Mouse (Mus musculus) cerebellum, adult 2 months (tissue): ENCODE results near the gene Tmem184b. TPM values are rescaled to one million over a fixed set of nuclear protein-coding genes. Genes with fewer than 3 reads are reported as not detected.

Source experiments
- DNase-seq, 2 experiments: peaks; one replicate each; pipeline ENCODE4 v3.0.0; 2021
- H3K27ac ChIP-seq: fragments of 200-500 bp; 2 replicates; pipeline ENCODE4 v1.5.1; 2012; ENCODE audit warnings: low read length, control low read depth, inconsistent platforms; ENCODE audit not compliant: insufficient read depth
- H3K27me3 ChIP-seq: fragments of 200-500 bp; 2 replicates; pipeline ENCODE4 v1.6.1; 2012; ENCODE audit warnings: inconsistent platforms, mild to moderate bottlenecking, low read length, moderate library complexity; ENCODE audit not compliant: control insufficient read depth, insufficient read depth
- H3K4me1 ChIP-seq: fragments of 200-500 bp; 2 replicates; pipeline ENCODE4 v1.6.1; 2011; ENCODE audit warnings: low read length; ENCODE audit not compliant: control insufficient read depth, insufficient read depth
- H3K4me3 ChIP-seq: fragments of 200-500 bp; replicated peaks from 2 replicates; pipeline ENCODE3; 2011; ENCODE audit warnings: mild to moderate bottlenecking, low read depth, low read length, control low read depth; ENCODE audit not compliant: insufficient read depth
- CTCF ChIP-seq: fragments of 200-500 bp; IDR thresholded peaks from 2 replicates; pipeline ENCODE4 v1.5.1; 2011; ENCODE audit warnings: low read depth, mild to moderate bottlenecking, control low read depth, low read length, moderate library complexity, borderline replicate concordance; ENCODE audit not compliant: insufficient read depth
- POLR2A ChIP-seq: fragments of 200-500 bp; IDR thresholded peaks from 2 replicates; pipeline ENCODE4 v1.6.1; 2011; ENCODE audit warnings: low read length, control low read depth, borderline replicate concordance; ENCODE audit not compliant: insufficient read depth
- WGBS: fragments of 180-500 bp; shearing (Covaris S2); methylation state at CpG from one replicate; pipeline ENCODE4 v1.1.7; 2018; 5-methylcytosine and 5-hydroxymethylcytosine counted together
- polyA plus RNA-seq: library from polyadenylated mRNA; depleted of rRNA; stranded (reverse); fragments of >200 nt; gene quantifications from 2 replicates; pipeline ENCODE4 v1.2.3, GENCODE M21; 2012; rRNA removed

The Tmem184b gene
- polyA plus RNA-seq, 1 experiment, result 88.5 TPM

DNA sequence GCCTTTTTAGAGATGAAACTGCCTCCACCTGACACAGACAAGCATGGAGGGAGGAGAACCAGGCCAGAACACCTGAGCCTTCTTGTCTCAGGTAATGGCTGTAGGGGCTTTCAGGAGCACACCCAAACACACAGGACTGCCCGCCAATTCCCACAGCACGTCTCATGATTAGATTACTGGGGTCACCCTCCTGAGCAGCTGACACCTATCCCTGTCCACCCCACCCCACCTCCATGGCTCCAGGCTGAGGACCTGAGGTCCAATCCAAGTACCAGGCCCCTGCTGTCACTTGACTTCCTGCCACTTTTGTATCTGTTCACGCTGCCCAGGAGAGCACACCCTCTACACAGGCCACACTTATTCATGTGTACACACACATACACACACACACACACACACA, 77.6 kb downstream of the Tmem184b start:
- Histone ChIP-seq H3K4me3 (no peak overlapping the region), H3K27ac (no peak overlapping the region), H3K27me3 (no peaks in the 10 kb centered on the region), H3K4me1 (peaks cover 7% of the 10 kb centered on the region)
- DNase-seq, result no peak
- TF ChIP-seq POLR2A (no peak), CTCF (no peak)
- WGBS, result 66% methylated on average over 3 of the region's 3 CpGs

DNA sequence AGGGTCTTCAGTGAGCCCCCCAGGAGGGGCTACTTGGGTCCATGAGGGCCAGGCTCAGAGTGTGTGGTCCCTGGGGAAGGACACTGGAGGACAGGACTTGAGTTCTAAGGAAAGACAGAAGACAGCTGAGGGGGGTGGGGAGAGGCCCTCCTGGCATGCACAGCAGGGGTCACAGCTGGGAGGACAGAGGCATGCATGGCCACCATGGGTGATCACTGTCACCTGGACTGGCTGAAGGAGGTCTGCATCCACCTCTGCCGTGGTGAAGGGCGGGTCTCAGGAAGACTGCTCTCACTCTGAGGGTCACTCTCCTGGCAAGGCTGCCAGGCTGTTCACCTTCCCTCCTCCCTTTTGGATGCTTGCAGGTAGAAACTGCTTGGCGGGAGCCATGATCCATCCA, 79.0 kb downstream of the Tmem184b start:
- 93% methylated on average over 3 of the region's 3 CpGs for WGBS
- no peak overlapping the region for H3K27ac ChIP-seq
- TF ChIP-seq CTCF (no peak), POLR2A (no peak)

DNA sequence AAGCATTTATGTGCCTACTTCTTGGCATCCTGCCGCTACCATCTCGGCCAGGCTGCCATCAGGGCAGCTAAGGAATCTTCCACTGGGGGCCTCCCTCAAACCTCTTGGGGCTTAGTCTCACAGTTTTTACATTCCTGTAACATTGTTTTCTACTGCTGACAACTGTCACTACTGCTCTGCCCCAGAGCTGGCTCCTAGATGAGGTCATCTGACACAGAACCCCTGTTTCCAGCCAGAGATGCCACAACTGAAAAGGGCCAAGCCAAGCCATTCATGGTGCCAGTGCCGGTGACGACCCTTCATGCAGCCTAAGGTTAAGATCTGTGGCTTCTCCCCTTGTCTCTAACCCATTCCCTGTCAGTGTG, 79.6 kb downstream of the Tmem184b start:
- Histone ChIP-seq H3K27ac (no peak overlapping the region), H3K4me1 (peaks cover 7% of the 10 kb centered on the region), H3K4me3 (no peak overlapping the region), H3K27me3 (no peaks in the 10 kb centered on the region)
- 52% methylated on average over 4 of the region's 4 CpGs for WGBS
- TF ChIP-seq CTCF (no peak), POLR2A (no peak)
- DNase-seq, result no peak

More for the DNA sequence above, 79.0 kb downstream of the Tmem184b start:
- no peak overlapping the region for H3K4me3 ChIP-seq
- peaks cover 7% of the 10 kb centered on the region for H3K4me1 ChIP-seq
- H3K27me3 ChIP-seq, result no peaks in the 10 kb centered on the region
- DNase-seq, result no peak

DNA sequence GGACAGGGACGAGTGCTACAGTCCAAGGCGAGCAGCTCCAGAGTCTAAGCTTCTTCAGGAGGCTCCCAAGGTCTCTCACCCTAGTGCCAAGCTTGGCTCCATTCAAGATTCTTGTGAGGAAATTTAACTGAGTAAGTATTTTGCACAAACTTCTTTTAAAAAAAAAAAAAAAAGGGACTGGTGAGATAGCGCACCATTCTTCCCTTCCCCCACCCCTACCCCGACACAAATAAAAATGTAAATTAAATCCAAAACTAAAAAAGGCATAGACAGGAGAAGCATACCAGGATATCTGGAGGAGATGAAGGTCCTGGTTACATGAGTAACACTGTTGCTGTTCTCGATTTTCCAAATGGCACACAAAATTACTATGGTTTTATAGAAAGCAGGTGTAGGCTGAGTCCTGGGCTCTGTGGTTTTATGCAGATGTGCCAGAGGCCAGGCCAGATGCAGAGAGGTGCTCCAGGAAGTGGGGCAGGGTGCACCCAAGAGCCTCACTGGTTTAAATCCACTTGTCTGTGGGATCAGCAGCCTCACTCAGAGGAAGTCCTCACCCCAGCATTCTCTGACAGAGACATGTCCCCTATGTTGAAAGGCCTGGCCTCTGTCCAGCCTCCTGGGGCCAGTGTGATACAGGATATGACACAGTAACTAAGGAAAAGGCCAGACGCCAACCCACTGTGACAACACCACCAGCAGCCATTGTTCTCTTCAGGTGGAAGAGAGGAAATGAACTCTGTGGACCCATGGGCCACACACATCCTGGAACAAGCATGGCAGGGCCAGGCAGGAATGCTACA, 80.2 kb downstream of the Tmem184b start:
- TF ChIP-seq CTCF, result no peak
- TF ChIP-seq POLR2A, result no peak
- peak in 1 of 2 experiments; percentile 38 for DNase-seq
- no peak overlapping the region for H3K4me3 ChIP-seq
- no peaks in the 10 kb centered on the region for H3K27me3 ChIP-seq
- H3K27ac ChIP-seq, result no peak overlapping the region
- 73% methylated on average over 6 of the region's 6 CpGs for WGBS
- peaks cover 7% of the 10 kb centered on the region for H3K4me1 ChIP-seq

DNA sequence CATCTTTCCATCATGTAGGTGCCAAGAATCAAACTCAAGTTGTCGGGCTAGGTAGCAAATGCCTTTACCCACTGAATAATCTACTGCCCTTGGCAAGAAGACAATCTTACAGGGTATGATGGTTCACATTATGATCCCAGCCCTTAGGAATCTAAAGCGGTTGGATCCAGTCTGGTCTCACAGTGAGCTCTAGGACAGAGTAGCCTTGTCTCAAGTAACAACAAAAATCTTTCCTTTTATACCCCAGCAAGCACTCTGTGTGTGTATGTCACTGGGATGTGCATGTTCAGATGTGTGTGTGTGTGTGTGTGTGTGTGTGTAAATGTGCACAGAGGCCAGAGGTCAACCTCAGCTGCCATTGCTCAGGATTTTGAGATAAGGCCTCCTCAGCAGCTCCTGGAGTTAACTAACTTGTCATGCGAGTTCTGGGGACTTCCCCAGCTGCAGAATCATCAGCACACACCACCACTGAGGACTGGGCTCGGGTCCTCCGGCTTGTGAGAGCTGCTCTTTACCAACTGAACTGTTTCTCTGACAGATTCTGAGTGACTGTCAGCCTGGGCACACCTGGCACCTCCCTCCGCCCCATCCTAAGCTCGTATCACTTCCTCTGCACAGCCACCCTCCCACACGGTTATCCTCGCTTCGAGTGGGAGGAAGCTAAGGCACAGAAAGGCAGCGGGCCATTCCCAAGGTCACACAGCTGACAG, 80.9 kb downstream of the Tmem184b start:
- TF ChIP-seq POLR2A, result no peak
- no peak for TF ChIP-seq CTCF
- no peak overlapping the region for H3K27ac ChIP-seq
- H3K27me3 ChIP-seq, result no peaks in the 10 kb centered on the region
- no peak overlapping the region for H3K4me3 ChIP-seq
- 81% methylated on average over 11 of the region's 11 CpGs for WGBS
- H3K4me1 ChIP-seq, result peaks cover 7% of the 10 kb centered on the region
- no peak for DNase-seq

DNA sequence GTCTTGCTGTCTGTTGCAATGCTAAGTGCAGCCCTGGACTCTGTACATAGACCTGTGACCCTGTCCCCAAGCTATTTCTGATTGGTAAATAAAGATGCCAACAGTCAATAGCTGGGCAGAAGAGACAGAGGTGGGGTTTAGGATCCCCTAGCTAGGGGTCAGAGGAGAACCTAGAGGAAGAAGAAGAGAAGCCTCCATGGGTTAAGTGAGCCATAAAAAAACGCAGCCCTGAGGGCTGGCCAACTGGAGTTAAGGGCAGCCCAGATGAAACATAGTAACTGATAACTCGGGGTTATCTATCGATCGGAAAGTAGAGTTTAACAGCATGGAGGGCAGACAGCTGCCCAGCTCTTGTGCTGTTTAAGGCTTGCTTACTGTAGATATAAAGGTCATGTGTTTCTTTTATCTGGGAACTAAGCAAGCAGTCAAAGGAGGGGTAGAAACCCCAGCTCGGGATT, 81.6 kb downstream of the Tmem184b start:
- Histone ChIP-seq H3K4me1 (0 out of 2 replicates have a peak, but pooled peaks cover 3% of the 10 kb centered on the region), H3K27me3 (no peaks in the 10 kb centered on the region), H3K27ac (no peak overlapping the region), H3K4me3 (no peak overlapping the region)
- TF ChIP-seq POLR2A (no peak), CTCF (no peak)
- no peak for DNase-seq
- 87% methylated on average over 5 of the region's 5 CpGs for WGBS

DNA sequence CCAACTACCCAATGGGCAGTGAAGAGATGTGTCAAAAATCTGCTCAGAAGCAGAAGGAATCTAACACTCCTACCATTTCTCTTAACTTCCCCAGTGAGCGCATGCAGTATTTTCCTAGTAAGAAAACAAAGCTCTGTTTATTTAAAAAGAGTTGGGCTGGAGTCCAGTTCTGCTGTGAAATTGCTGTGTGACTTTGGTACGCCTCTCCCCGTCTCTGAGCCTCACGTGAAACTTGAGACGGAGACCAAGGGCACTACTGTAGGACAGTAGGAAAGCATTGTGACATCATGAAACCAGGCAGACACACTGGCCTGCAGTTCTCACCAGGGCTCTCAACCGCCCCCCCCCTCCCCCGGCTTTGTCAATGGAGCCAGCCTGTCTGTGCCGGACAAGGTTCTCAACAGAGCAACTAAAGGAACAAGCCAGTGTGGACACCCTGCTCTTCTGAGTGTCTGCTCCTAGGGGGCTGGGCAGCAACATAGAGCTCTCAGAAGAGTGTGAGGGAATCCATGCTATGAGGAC, 89.5 kb downstream of the Tmem184b start:
- Histone ChIP-seq H3K4me3 (no peak overlapping the region), H3K4me1 (no peaks in the 10 kb centered on the region), H3K27ac (no peak overlapping the region), H3K27me3 (no peaks in the 10 kb centered on the region)
- DNase-seq, result no peak
- TF ChIP-seq POLR2A (no peak), CTCF (no peak)
- WGBS, result 71% methylated on average over 8 of the region's 8 CpGs

Other genes with a start within 250 kb of the Tmem184b start
- gene Sox10, start 238.3 kb downstream of the Tmem184b start, polyA plus RNA-seq, result 68.1 and 80.8 TPM in 2 replicates
- gene Pick1, start 174.4 kb downstream of the Tmem184b start, polyA plus RNA-seq, result 93.1 and 95.8 TPM in 2 replicates
- 0.33 and 0.67 TPM in 2 replicates for gene Gm49486, start 174.2 kb downstream of the Tmem184b start, polyA plus RNA-seq
- 0.47 and 1.7 TPM in 2 replicates for gene Slc16a8, start 148.8 kb downstream of the Tmem184b start, polyA plus RNA-seq
- 0.21 and 0.52 TPM in 2 replicates for gene Baiap2l2, start 118.0 kb downstream of the Tmem184b start, polyA plus RNA-seq
- 26.1 and 27.3 TPM in 2 replicates for gene Pla2g6, start 75.2 kb downstream of the Tmem184b start, polyA plus RNA-seq
- gene Maff, start 56.9 kb downstream of the Tmem184b start, polyA plus RNA-seq, result 0.78 and 0.80 TPM in 2 replicates
- gene Csnk1e, start 52.0 kb upstream of the Tmem184b start, polyA plus RNA-seq, result 110 and 122 TPM in 2 replicates
- 0.82 and 1.5 TPM in 2 replicates for gene Kcnj4, start 101.7 kb upstream of the Tmem184b start, polyA plus RNA-seq
- gene Kdelr3, start 112.8 kb upstream of the Tmem184b start, polyA plus RNA-seq, result 1.7 and 2.5 TPM in 2 replicates
- gene Ddx17, start 143.2 kb upstream of the Tmem184b start, polyA plus RNA-seq, result 414 and 429 TPM in 2 replicates
- gene Dmc1, start 201.5 kb upstream of the Tmem184b start, polyA plus RNA-seq, result 1.2 and 1.4 TPM in 2 replicates